Mouse (Mus musculus) kidney, adult 2 months (tissue): ENCODE results near the gene Zan. TPM values are rescaled to one million over a fixed set of nuclear protein-coding genes. Genes with fewer than 3 reads are reported as not detected.

Experiments
- DNase-seq: peaks from one replicate; pipeline ENCODE4 v3.0.0; 2021
- H3K27ac ChIP-seq: fragments of 200-500 bp; 2 replicates; pipeline ENCODE4 v1.5.1; 2012; ENCODE audit warnings: low read depth, low read length, control low read depth, inconsistent platforms; ENCODE audit not compliant: insufficient read depth
- H3K27me3 ChIP-seq: fragments of 200-500 bp; replicated peaks from 2 replicates; pipeline ENCODE4 v1.6.1; 2012; ENCODE audit warnings: mild to moderate bottlenecking, moderate library complexity, low read length, inconsistent platforms; ENCODE audit not compliant: control insufficient read depth, insufficient read depth
- H3K36me3 ChIP-seq: fragments of 200-500 bp; 2 replicates; pipeline ENCODE4 v1.6.1; 2012; ENCODE audit warnings: mild to moderate bottlenecking, moderate library complexity, low read length, inconsistent platforms; ENCODE audit not compliant: control insufficient read depth, insufficient read depth
- H3K4me1 ChIP-seq: fragments of 200-500 bp; 2 replicates; pipeline ENCODE4 v1.6.1; 2011; ENCODE audit warnings: low read length; ENCODE audit not compliant: control insufficient read depth, insufficient read depth
- H3K4me3 ChIP-seq: fragments of 200-500 bp; 2 replicates; pipeline ENCODE4 v1.5.1; 2011; ENCODE audit warnings: mild to moderate bottlenecking, low read depth, low read length, control low read depth; ENCODE audit not compliant: insufficient read depth
- CTCF ChIP-seq: fragments of 200-500 bp; conservative IDR thresholded peaks from 2 replicates; pipeline ENCODE4 v1.5.1; 2011; ENCODE audit warnings: low read depth, mild to moderate bottlenecking, control low read depth, low read length, moderate library complexity, mixed read lengths; ENCODE audit not compliant: insufficient read depth, insufficient read length
- POLR2A ChIP-seq: fragments of 200-500 bp; IDR thresholded peaks from one replicate; pipeline ENCODE4 v1.6.1; 2011; ENCODE audit warnings: low read depth, low read length, control low read depth
- WGBS: fragments of 180-500 bp; shearing (Covaris S2); methylation state at CpG from one replicate; pipeline ENCODE4 v1.1.7; 2018; 5-methylcytosine and 5-hydroxymethylcytosine counted together
- polyA plus RNA-seq: library from polyadenylated mRNA; depleted of rRNA; stranded (reverse); fragments of >200 nt; gene quantifications from 2 replicates; pipeline ENCODE4 v1.2.3, GENCODE M21; 2012

Gene Zan
- polyA plus RNA-seq, 1 experiment = 0.16 TPM

- TF ChIP-seq CTCF = no peak
- TF ChIP-seq POLR2A = no peak
- H3K27me3 ChIP-seq = no peaks in the 10 kb centered on the region
- no peak for DNase-seq
- H3K36me3 ChIP-seq = no peaks in the 10 kb centered on the region
- H3K27ac ChIP-seq = no peak overlapping the region
- H3K4me3 ChIP-seq = no peak overlapping the region
- H3K4me1 ChIP-seq = peaks cover 23% of the 10 kb centered on the region; the same call in 1 of the 2 replicates
- WGBS = 49% methylated on average over 3 of the region's 3 CpGs
Observed at GRCm38 (mm10) chr5:137511706-137512105, 34.8 kb upstream of the Zan start.

- H3K4me3 ChIP-seq = peak overlapping the region; percentile 94
- H3K27ac ChIP-seq = no peak overlapping the region
- no peaks in the 10 kb centered on the region for H3K27me3 ChIP-seq
- H3K4me1 ChIP-seq = peaks cover 23% of the 10 kb centered on the region; the same call in 1 of the 2 replicates
- DNase-seq = no peak
- WGBS = 1% methylated on average over 63 of the region's 83 CpGs
- no peaks in the 10 kb centered on the region for H3K36me3 ChIP-seq
- no peak for TF ChIP-seq CTCF
- TF ChIP-seq POLR2A = no peak
Observed at GRCm38 (mm10) chr5:137510573-137511390, 33.9 kb upstream of the Zan start.

- Histone ChIP-seq H3K4me3 (peak overlapping the region; percentile 94), H3K27me3 (no peaks in the 10 kb centered on the region), H3K4me1 (peaks cover 21% of the 10 kb centered on the region; the same call in 1 of the 2 replicates), H3K27ac (peak overlapping the region; percentile 57), H3K36me3 (no peaks in the 10 kb centered on the region)
- peak; percentile 87 for DNase-seq
- no peak for TF ChIP-seq POLR2A
- WGBS = under 1% methylated on average over 44 of the region's 52 CpGs
Observed at GRCm38 (mm10) chr5:137510014-137510501, 33.2 kb upstream of the Zan start.

- no peak overlapping the region for H3K4me3 ChIP-seq
- TF ChIP-seq POLR2A (no peak), CTCF (peak; percentile 28; the same call in 1 of the 2 replicates)
- no peak for DNase-seq
- no peaks in the 10 kb centered on the region for H3K36me3 ChIP-seq
- H3K27me3 ChIP-seq = no peaks in the 10 kb centered on the region
- no peak overlapping the region for H3K27ac ChIP-seq
- WGBS = 73% methylated on average over 6 of the region's 6 CpGs
- H3K4me1 ChIP-seq = no peaks in the 10 kb centered on the region
Observed at GRCm38 (mm10) chr5:137504041-137504440, 27.2 kb upstream of the Zan start.

- no peak for TF ChIP-seq POLR2A
- TF ChIP-seq CTCF = peak; percentile 82
- peak; percentile 94 for DNase-seq
- Histone ChIP-seq H3K27ac (peak overlapping the region; percentile 90), H3K4me3 (peak overlapping the region; percentile 73), H3K36me3 (no peaks in the 10 kb centered on the region), H3K4me1 (no peaks in the 10 kb centered on the region), H3K27me3 (no peaks in the 10 kb centered on the region)
- under 1% methylated on average over 30 of the region's 30 CpGs for WGBS
Observed at GRCm38 (mm10) chr5:137502667-137503110, 25.8 kb upstream of the Zan start.

- H3K27me3 ChIP-seq = no peaks in the 10 kb centered on the region
- peak; percentile 47 for TF ChIP-seq POLR2A
- peak; percentile 80 for TF ChIP-seq CTCF
- WGBS = under 1% methylated on average over 64 of the region's 64 CpGs
- DNase-seq = peak; percentile 100
- H3K4me3 ChIP-seq = peak within 1 kb of the TSS; percentile 88
- peak within 1 kb of the TSS; percentile 98 for H3K27ac ChIP-seq
- H3K36me3 ChIP-seq = no peaks in the 10 kb centered on the region
- no peaks in the 10 kb centered on the region for H3K4me1 ChIP-seq
Observed at GRCm38 (mm10) chr5:137501709-137502666, 25.1 kb upstream of the Zan start, which contains the start of gene Pop7. TSS of gene Pop7 (minus strand) at chr5:137502518.
